Mouse (Mus musculus): ENCODE measurements at regions not wholly inside any gene's neighbourhood (a gene's known extent, or its start where the extent isn't known, plus 50 kb on each side); places are given as distances from the start of the nearest gene placed in this dataset.

- no peak for DNase-seq (ENCODE audit: low read depth)
Measured at GRCm38 (mm10) chr12:25382961-25383360, 286.0 kb upstream of the Id2 start.

GRCm38 (mm10) chr12:25382475-25382874 is 285.5 kb upstream of the Id2 start:
- no peak for DNase-seq (ENCODE audit: low read depth)

GRCm38 (mm10) chr12:25381619-25382018 is 284.7 kb upstream of the Id2 start:
- DNase-seq (ENCODE audit: low read depth): no peak

- DNase-seq (ENCODE audit: low read depth): no peak
Measured at GRCm38 (mm10) chr12:25379996-25380395, 283.1 kb upstream of the Id2 start.

- DNase-seq (ENCODE audit: low read depth): no peak
Measured at GRCm38 (mm10) chr12:25379016-25379415, 282.1 kb upstream of the Id2 start.

GRCm38 (mm10) chr12:25378036-25378645 is 281.2 kb upstream of the Id2 start:
- DNase-seq (ENCODE audit: low read depth): no peak

GRCm38 (mm10) chr12:25376451-25376850 is 279.5 kb upstream of the Id2 start:
- DNase-seq (ENCODE audit: low read depth): no peak

- no peak for DNase-seq (ENCODE audit: low read depth)
Measured at GRCm38 (mm10) chr12:25367541-25367940, 270.6 kb upstream of the Id2 start.

GRCm38 (mm10) chr12:25365600-25366267 is 268.8 kb upstream of the Id2 start:
- DNase-seq (ENCODE audit: low read depth): no peak

GRCm38 (mm10) chr12:25364966-25365568 is 268.1 kb upstream of the Id2 start:
- DNase-seq (ENCODE audit: low read depth): no peak

GRCm38 (mm10) chr12:25363839-25364238 is 266.9 kb upstream of the Id2 start:
- no peak for DNase-seq (ENCODE audit: low read depth)

GRCm38 (mm10) chr12:25363341-25363740 is 266.4 kb upstream of the Id2 start:
- DNase-seq (ENCODE audit: low read depth): no peak

- DNase-seq (ENCODE audit: low read depth): no peak
Measured at GRCm38 (mm10) chr12:25362771-25363170, 265.8 kb upstream of the Id2 start.

- DNase-seq (ENCODE audit: low read depth): no peak
Measured at GRCm38 (mm10) chr12:25360726-25361125, 263.8 kb upstream of the Id2 start.

GRCm38 (mm10) chr12:25359931-25360330 is 263.0 kb upstream of the Id2 start:
- DNase-seq (ENCODE audit: low read depth): no peak

GRCm38 (mm10) chr12:25358846-25359525 is 262.0 kb upstream of the Id2 start:
- DNase-seq (ENCODE audit: low read depth): no peak

GRCm38 (mm10) chr12:25356774-25357173 is 259.8 kb upstream of the Id2 start:
- DNase-seq (ENCODE audit: low read depth): no peak

GRCm38 (mm10) chr12:25355217-25355616 is 258.3 kb upstream of the Id2 start:
- no peak for DNase-seq (ENCODE audit: low read depth)

- DNase-seq (ENCODE audit: low read depth): no peak
Measured at GRCm38 (mm10) chr12:25353402-25353896, 256.5 kb upstream of the Id2 start.

- no peak for DNase-seq (ENCODE audit: low read depth)
Measured at GRCm38 (mm10) chr12:25352160-25352559, 255.2 kb upstream of the Id2 start.

- no peak for DNase-seq (ENCODE audit: low read depth)
Measured at GRCm38 (mm10) chr12:25344354-25344753, 247.4 kb upstream of the Id2 start.

GRCm38 (mm10) chr12:25338771-25339170 is 241.8 kb upstream of the Id2 start:
- no peak for DNase-seq (ENCODE audit: low read depth)

GRCm38 (mm10) chr12:25335930-25336329 is 239.0 kb upstream of the Id2 start:
- no peak for DNase-seq (ENCODE audit: low read depth)
